Mouse (Mus musculus) MEL (cell line): Measurements from ENCODE around the gene Tifa.

Experiments
- BHLHE40 ChIP-seq: IDR thresholded peaks from 2 replicates; pipeline ENCODE4 v1.6.1; 2012; ENCODE audit warnings: low read depth, mild to moderate bottlenecking, inconsistent platforms, low read length, improper control_type of control experiment, borderline replicate concordance
- CHD1 ChIP-seq: IDR thresholded peaks from 2 replicates; pipeline ENCODE4 v1.6.1; 2012; ENCODE audit warnings: low read depth, mild to moderate bottlenecking, inconsistent platforms, low read length, improper control_type of control experiment
- CTCF ChIP-seq, 3 experiments: IDR thresholded peaks in 2 of 3; conservative IDR thresholded peaks in 1 of 3; 2 replicates each; pipeline ENCODE4 v1.5.1; 2011 to 2012; ENCODE audit warnings: low read length in 3 of 3, low read depth in 2 of 3, mild to moderate bottlenecking in 2 of 3, improper control_type of control experiment in 1 of 3, inconsistent platforms in 1 of 3, mixed read lengths in 1 of 3, moderate library complexity in 1 of 3; ENCODE audit not compliant: control insufficient read depth in 1 of 3, insufficient read depth in 1 of 3, poor library complexity in 1 of 3, severe bottlenecking in 1 of 3
- MXI1 ChIP-seq: IDR thresholded peaks from 2 replicates; pipeline ENCODE4 v1.6.1; 2011; ENCODE audit warnings: mild to moderate bottlenecking, low read depth, low read length, improper control_type of control experiment
- POLR2A ChIP-seq, 2 experiments: IDR thresholded peaks; 2 replicates each; pipeline ENCODE4 v1.6.1; 2011 to 2012; ENCODE audit warnings: low read length in 2 of 2, mild to moderate bottlenecking in 2 of 2, control low read depth in 1 of 2, improper control_type of control experiment in 1 of 2, low read depth in 1 of 2, moderate library complexity in 1 of 2; ENCODE audit not compliant: control insufficient read depth in 1 of 2, insufficient read depth in 1 of 2, poor library complexity in 1 of 2
- USF1 ChIP-seq: IDR thresholded peaks from 2 replicates; pipeline ENCODE4 v1.6.1; 2014; ENCODE audit warnings: low read depth, mild to moderate bottlenecking, inconsistent platforms, low read length, improper control_type of control experiment, moderate library complexity
- ZNF384 ChIP-seq: IDR thresholded peaks from 2 replicates; pipeline ENCODE4 v1.6.1; 2012; ENCODE audit warnings: low read depth, mild to moderate bottlenecking, inconsistent platforms, low read length, improper control_type of control experiment

- TF ChIP-seq BHLHE40 (no peak; the same call in 1 of the 2 replicates), CTCF (IDR thresholded peaks at IDR 0.05 in 2 of 3, conservative IDR thresholded peaks at IDR 0.05 in 1 of 3; ENCODE audit: control insufficient read depth in 1 of 3, insufficient read depth in 1 of 3, low read depth in 2 of 3, low read length in 3 of 3, poor library complexity in 1 of 3, severe bottlenecking in 1 of 3) (no peak), USF1 (peak; percentile 14; the same call in 1 of the 2 replicates), MXI1 (peak; percentile 64), ZNF384 (no peak), POLR2A (IDR thresholded peaks at IDR 0.05; ENCODE audit: control insufficient read depth in 1 of 2, insufficient read depth in 1 of 2, low read depth in 1 of 2, low read length in 2 of 2, poor library complexity in 1 of 2) (no peak), CHD1 (no peak)
Observed at GRCm38 (mm10) chr3:127848088-127848808, 58.6 kb downstream of the Tifa start.
